Mouse (Mus musculus): ENCODE data around the gene Tlk2.

GRCm38 (mm10) chr11:105270155-105270554, 91.5 kb downstream of the Tlk2 start:
- TF ChIP-seq CTCF (IDR thresholded peaks at IDR 0.05; ENCODE audit: low read depth, low read length), result no peak
- TF ChIP-seq POLR2A (IDR thresholded peaks at IDR 0.05; ENCODE audit: insufficient read depth, low read length), result no peak

Measured in ES-Bruce4 (cell line).